Mouse (Mus musculus): ENCODE results near the gene Ccdc173. TPM values are rescaled to one million over a fixed set of nuclear protein-coding genes. Genes with fewer than 3 reads are reported as not detected.

Ccdc173 gene
- total RNA-seq, 2 experiments from 2014 or later = 2.7 to 3.1 TPM

DNA sequence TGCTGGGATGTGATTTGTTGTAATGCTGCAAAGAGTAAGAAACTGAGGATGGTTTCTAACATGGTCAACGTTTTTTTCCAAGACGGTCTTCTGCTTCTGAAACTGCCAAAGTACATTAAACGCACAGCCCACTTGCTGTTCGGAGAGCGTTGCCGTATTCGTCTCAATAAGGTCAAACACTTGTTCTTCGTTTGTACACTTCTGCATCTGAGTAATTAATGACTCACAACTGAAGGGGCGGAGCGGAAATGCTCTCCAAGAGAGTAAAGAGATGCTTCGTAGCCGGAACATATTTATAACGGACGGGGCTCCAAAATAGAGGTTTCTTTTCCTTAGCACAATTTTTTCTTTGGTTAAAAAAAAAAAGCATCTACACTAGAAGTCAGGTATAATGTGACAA, 77.2 kb downstream of the Ccdc173 start:
- peak overlapping the region; percentile 85 for H3K27ac ChIP-seq
- H3K4me3 ChIP-seq = peak overlapping the region; percentile 68
- TF ChIP-seq CTCF (conservative IDR thresholded peaks at IDR 0.05) = no peak
- DNase-seq (ENCODE audit: low spot score in 2 of 2) = peak in 1 of 2 experiments; percentile 40

Other genes starting within 250 kb of the Ccdc173 start
- gene Lrp2, start 203.5 kb downstream of the Ccdc173 start, total RNA-seq (2021) = 1 to 10 TPM in 1 of 2 experiments, under 1 TPM in 1; 0.59 to 1.0 TPM
- 10 to 100 TPM; 29.8 to 31.3 TPM for gene Bbs5, start 142.4 kb downstream of the Ccdc173 start, total RNA-seq (2021)
- under 1 TPM; 0.39 to 0.69 TPM for gene Klhl41, start 119.5 kb downstream of the Ccdc173 start, total RNA-seq (2021)
- 10 to 100 TPM; 17.7 to 19.0 TPM for gene Fastkd1, start 76.1 kb downstream of the Ccdc173 start, total RNA-seq (2021)
- gene Ppig, start 67.0 kb downstream of the Ccdc173 start, total RNA-seq (2021) = 10 to 100 TPM; 67.7 to 67.8 TPM
- 10 to 100 TPM; 19.8 to 23.7 TPM for gene Phospho2, start within 50 bp of the Ccdc173 start, total RNA-seq (2021)
- 10 to 100 TPM; 43.8 to 44.3 TPM for gene Klhl23, start 32.4 kb upstream of the Ccdc173 start, total RNA-seq (2021)
- gene Ssb, start 72.0 kb upstream of the Ccdc173 start, total RNA-seq (2021) = 100 to 1,000 TPM; 125 to 139 TPM
- 10 to 100 TPM; 14.1 to 15.6 TPM for gene Mettl5, start 96.0 kb upstream of the Ccdc173 start, total RNA-seq (2021)
- gene Ubr3, start 107.7 kb upstream of the Ccdc173 start, total RNA-seq (2021) = 100 to 1,000 TPM; 121 to 128 TPM
- gene Myo3b, start 249.6 kb upstream of the Ccdc173 start, total RNA-seq (2021) = under 1 TPM; 0.93 to 1.00 TPM

All from layer of hippocampus, adult 2 months (tissue).